Mouse (Mus musculus) midbrain, postnatal 0 days (tissue): ENCODE measurements at regions not wholly inside any gene's neighbourhood (a gene's known extent, or its start where the extent isn't known, plus 50 kb on each side); places are given as distances from the start of the nearest gene placed in this dataset.

Source experiments
- ATAC-seq: fragments of 200-750 bp; cut with Nextera tagmentation; 2 replicates; pipeline ENCODE4 v1.8.0; 2017; ENCODE audit warnings: moderate number of reproducible peaks, mild to moderate bottlenecking, moderate TSS enrichment, moderate library complexity; ENCODE audit not compliant: low FRiP score
- DNase-seq: peaks from one replicate; pipeline ENCODE4 v3.0.0-alpha.2; 2015; ENCODE audit warnings: low spot score
- H3K27ac ChIP-seq: fragments of 300-500 bp; sonication (generic); 2 replicates; pipeline ENCODE4 v1.5.1; 2014; ENCODE audit warnings: low read depth, mild to moderate bottlenecking, low read length, mixed read lengths
- H3K27me3 ChIP-seq: fragments of 300-500 bp; sonication (generic); 2 replicates; pipeline ENCODE4 v1.6.1; 2014; ENCODE audit warnings: low read length, control low read depth, mixed read lengths; ENCODE audit not compliant: insufficient read depth
- H3K36me3 ChIP-seq: fragments of 300-500 bp; sonication (generic); 2 replicates; pipeline ENCODE4 v1.6.1; 2014; ENCODE audit warnings: low read length, control low read depth, mixed read lengths; ENCODE audit not compliant: insufficient read depth
- H3K4me1 ChIP-seq: fragments of 300-500 bp; sonication (generic); 2 replicates; pipeline ENCODE4 v1.6.1; 2014; ENCODE audit warnings: mild to moderate bottlenecking, control low read depth, antibody characterized with exemption, low read length, mixed read lengths; ENCODE audit not compliant: insufficient read depth
- H3K4me2 ChIP-seq: fragments of 300-500 bp; sonication (generic); 2 replicates; pipeline ENCODE4 v1.6.1; 2014; ENCODE audit warnings: low read depth, mild to moderate bottlenecking, low read length, mixed read lengths; ENCODE audit not compliant: poor library complexity, severe bottlenecking
- H3K4me3 ChIP-seq: fragments of 300-500 bp; sonication (generic); 2 replicates; pipeline ENCODE4 v1.5.1; 2014; ENCODE audit warnings: low read depth, mild to moderate bottlenecking, low read length, moderate library complexity
- H3K9ac ChIP-seq: fragments of 300-500 bp; sonication (generic); replicated peaks from 2 replicates; pipeline ENCODE4 v1.6.1; 2014; ENCODE audit warnings: mild to moderate bottlenecking, low read length, moderate library complexity, mixed read lengths; ENCODE audit not compliant: poor library complexity, severe bottlenecking
- H3K9me3 ChIP-seq: fragments of 300-500 bp; sonication (generic); 2 replicates; pipeline ENCODE4 v1.6.1; 2016; ENCODE audit warnings: low read length, control low read depth
- CTCF ChIP-seq: IDR thresholded peaks from 2 replicates; pipeline ENCODE4 v1.5.1; 2016; ENCODE audit warnings: antibody characterized with exemption, mild to moderate bottlenecking
- WGBS: fragments of 180-500 bp; shearing (Covaris S2); extraction: QIAGEN DNeasy Blood & Tissue Kit; methylation state at CpG from one replicate; pipeline ENCODE4 v1.1.7; 2014; 5-methylcytosine and 5-hydroxymethylcytosine counted together

GRCm38 (mm10) chr11:22608945-22609344, 97.1 kb downstream of the Tmem17 start:
- Histone ChIP-seq H3K9ac (no peak overlapping the region), H3K4me2 (no peak overlapping the region), H3K4me3 (no peak overlapping the region), H3K4me1 (peaks cover 3% of the 10 kb centered on the region; the same call in 1 of the 2 replicates), H3K36me3 (no peaks in the 10 kb centered on the region), H3K9me3 (no peaks in the 10 kb centered on the region), H3K27me3 (no peaks in the 10 kb centered on the region), H3K27ac (no peak overlapping the region)
- ATAC-seq (no peak), DNase-seq (no peak)
- TF ChIP-seq CTCF: no peak

- 8% methylated on average over 12 of the region's 12 CpGs for WGBS
- no peak overlapping the region for H3K27ac ChIP-seq
- no peaks in the 10 kb centered on the region for H3K27me3 ChIP-seq
- no peak for ATAC-seq
- H3K4me3 ChIP-seq: no peak overlapping the region
- no peak for DNase-seq
- H3K36me3 ChIP-seq: no peaks in the 10 kb centered on the region
- peaks cover 3% of the 10 kb centered on the region; the same call in 1 of the 2 replicates for H3K4me1 ChIP-seq
- no peaks in the 10 kb centered on the region for H3K9me3 ChIP-seq
- H3K4me2 ChIP-seq: no peak overlapping the region
- no peak for TF ChIP-seq CTCF
- 0 out of 2 replicates have a peak overlapping the region, but pooled peaks have one; percentile 19 for H3K9ac ChIP-seq
Measured at GRCm38 (mm10) chr11:22610433-22611101, 98.7 kb downstream of the Tmem17 start.

- Histone ChIP-seq H3K36me3 (no peaks in the 10 kb centered on the region), H3K4me3 (no peak overlapping the region), H3K27ac (no peak overlapping the region), H3K9me3 (no peaks in the 10 kb centered on the region), H3K4me1 (peaks cover 3% of the 10 kb centered on the region; the same call in 1 of the 2 replicates), H3K4me2 (no peak overlapping the region), H3K9ac (no peak overlapping the region), H3K27me3 (no peaks in the 10 kb centered on the region)
- no peak for TF ChIP-seq CTCF
- 0 out of 2 replicates have a peak, but pooled peaks have one; percentile 8 for ATAC-seq
- 64% methylated on average over 6 of the region's 6 CpGs for WGBS
- no peak for DNase-seq
Measured at GRCm38 (mm10) chr11:22611102-22611869, 99.4 kb downstream of the Tmem17 start.

GRCm38 (mm10) chr11:22613500-22613899, 101.6 kb downstream of the Tmem17 start:
- Histone ChIP-seq H3K4me1 (peaks cover 7% of the 10 kb centered on the region; the same call in 1 of the 2 replicates), H3K9ac (no peak overlapping the region), H3K4me3 (no peak overlapping the region), H3K27ac (no peak overlapping the region), H3K4me2 (no peak overlapping the region), H3K36me3 (no peaks in the 10 kb centered on the region), H3K27me3 (no peaks in the 10 kb centered on the region), H3K9me3 (no peaks in the 10 kb centered on the region)
- no peak for ATAC-seq
- no peak for DNase-seq
- no peak for TF ChIP-seq CTCF
- WGBS: 62% methylated on average over 2 of the region's 2 CpGs

- peak overlapping the region; percentile 33; the same call in 1 of the 2 replicates for H3K9ac ChIP-seq
Measured at GRCm38 (mm10) chr11:22617204-22617874, 105.5 kb downstream of the Tmem17 start.

More at GRCm38 (mm10) chr11:22617204-22617874, 105.5 kb downstream of the Tmem17 start:
- DNase-seq (peak; percentile 75), ATAC-seq (peak; percentile 88)
- H3K27me3 ChIP-seq: no peaks in the 10 kb centered on the region
- H3K9me3 ChIP-seq: no peaks in the 10 kb centered on the region
- H3K36me3 ChIP-seq: no peaks in the 10 kb centered on the region
- peaks cover 4% of the 10 kb centered on the region; the same call in 1 of the 2 replicates for H3K4me1 ChIP-seq
- TF ChIP-seq CTCF: peak; percentile 99
- H3K4me3 ChIP-seq: peak overlapping the region; percentile 31; the same call in 1 of the 2 replicates
- no peak overlapping the region for H3K27ac ChIP-seq
- 10% methylated on average over 21 of the region's 21 CpGs for WGBS
- H3K4me2 ChIP-seq: peak overlapping the region; percentile 57
